Comparison of ENCODE assay signal across 9 mouse cellular contexts in the genomic region with DNA sequence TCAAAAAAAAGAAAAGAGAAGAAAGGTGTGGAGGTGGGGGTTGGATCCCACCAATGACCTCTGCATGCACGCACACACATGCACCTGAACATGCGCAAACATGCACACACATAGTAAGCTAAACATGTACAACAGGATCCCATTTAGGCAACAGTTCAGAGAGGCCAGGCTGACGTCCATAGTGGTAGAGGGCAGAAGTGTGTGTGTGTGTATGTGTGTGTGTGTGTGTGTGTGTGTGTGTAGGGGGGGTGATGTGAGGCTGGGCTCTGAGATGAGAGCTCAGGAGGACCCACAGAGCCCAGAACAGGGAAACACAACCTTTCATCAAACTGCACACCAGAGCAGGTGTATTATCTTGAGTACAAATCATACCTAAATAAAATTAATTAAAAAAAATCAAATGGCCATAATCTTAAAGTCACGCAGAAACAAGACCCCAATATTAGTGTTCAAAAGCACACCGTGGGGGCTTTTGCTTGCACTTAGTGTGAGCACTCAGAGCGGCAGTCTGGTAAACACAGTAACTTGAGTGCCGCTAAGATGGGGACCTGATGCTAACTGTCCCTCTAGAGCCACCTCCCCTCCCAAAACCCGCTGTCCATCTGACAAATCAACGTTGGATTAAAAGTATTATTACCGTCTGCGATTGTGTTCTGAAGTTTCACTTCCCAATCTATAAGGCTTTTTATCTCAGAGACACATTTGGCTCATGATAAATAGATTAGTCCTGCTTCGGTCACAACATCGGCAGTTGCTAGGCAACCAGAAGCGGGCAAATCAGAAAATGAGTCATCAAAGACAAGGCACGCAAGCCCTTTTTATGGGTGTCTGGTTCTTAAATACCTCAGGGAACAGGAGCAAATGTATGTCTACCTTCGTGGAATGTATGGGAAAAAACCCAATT.
DNase-seq lines count a peak whose midpoint lies in the region; ATAC-seq and TF ChIP-seq lines count a peak whose summit lies in the region.
"Had no signal": no experiment of that assay in that cellular context is flagged by ENCODE, and none has a peak within 500 bp of the region (broad histone marks: within the 10 kb centered on the region; RNA-seq: fewer than 3 reads in every experiment).

No protein-coding gene starts in this region.

- no peak overlapping the region for H3K4me3 ChIP-seq in hindbrain, postnatal 0 days (ENCODE audit: low read length)
- H3K4me3 ChIP-seq in midbrain, postnatal 0 days (ENCODE audit: low read depth, low read length) = no peak overlapping the region
- H3K4me3 ChIP-seq: heart, embryonic 13.5 days had no signal

- no peak overlapping the region for H3K27ac ChIP-seq in hindbrain, postnatal 0 days
- H3K27ac ChIP-seq in midbrain, postnatal 0 days (ENCODE audit: low read depth, low read length) = no peak overlapping the region
- H3K27ac ChIP-seq: heart, embryonic 13.5 days had no signal

- peaks cover 6% of the 10 kb centered on the region; the same call in 1 of the 2 replicates for H3K27me3 ChIP-seq in hindbrain, postnatal 0 days (ENCODE audit: insufficient read depth, low read length)
- H3K27me3 ChIP-seq in midbrain, postnatal 0 days (ENCODE audit: insufficient read depth, low read length) = no peaks in the 10 kb centered on the region
- H3K27me3 ChIP-seq: heart, embryonic 13.5 days had no signal

- ATAC-seq in hindbrain, postnatal 0 days = no peak
- no peak for ATAC-seq in midbrain, postnatal 0 days (ENCODE audit: low FRiP score)

- H3K4me1 ChIP-seq in hindbrain, postnatal 0 days (ENCODE audit: insufficient read depth, low read length) = 0 out of 2 replicates have a peak, but pooled peaks cover 4% of the 10 kb centered on the region
- H3K4me1 ChIP-seq in midbrain, postnatal 0 days (ENCODE audit: insufficient read depth, low read length) = 0 out of 2 replicates have a peak, but pooled peaks cover 5% of the 10 kb centered on the region

- TF ChIP-seq CTCF in hindbrain, postnatal 0 days (IDR thresholded peaks at IDR 0.05; ENCODE audit: low read depth) = no peak
- no peak for TF ChIP-seq CTCF in midbrain, postnatal 0 days (IDR thresholded peaks at IDR 0.05)

- H3K9me3 ChIP-seq in hindbrain, postnatal 0 days (ENCODE audit: low read length) = no peaks in the 10 kb centered on the region
- no peaks in the 10 kb centered on the region for H3K9me3 ChIP-seq in midbrain, postnatal 0 days (ENCODE audit: low read length)
- H3K9me3 ChIP-seq: heart, embryonic 13.5 days had no signal

- no peaks in the 10 kb centered on the region for H3K36me3 ChIP-seq in hindbrain, postnatal 0 days (ENCODE audit: insufficient read depth, low read length)
- H3K36me3 ChIP-seq in midbrain, postnatal 0 days (ENCODE audit: insufficient read depth, low read length) = no peaks in the 10 kb centered on the region
- H3K36me3 ChIP-seq: heart, embryonic 13.5 days had no signal

- 42% methylated on average over 16 of the region's 16 CpGs for WGBS in hindbrain, postnatal 0 days
- 28% methylated on average over 16 of the region's 16 CpGs for WGBS in midbrain, postnatal 0 days

- H3K9ac ChIP-seq in hindbrain, postnatal 0 days (replicated peaks; ENCODE audit: low read length) = no peak overlapping the region
- no peak overlapping the region for H3K9ac ChIP-seq in midbrain, postnatal 0 days (replicated peaks; ENCODE audit: low read length, poor library complexity, severe bottlenecking)
- H3K9ac ChIP-seq: heart, embryonic 13.5 days had no signal

- DNase-seq in layer of hippocampus, adult 18-20 months (ENCODE audit: low spot score in 2 of 2) = peak; percentile 44 to 70
- DNase-seq in layer of hippocampus, postnatal 14 days (ENCODE audit: low spot score in 2 of 2) = no peak
- DNase-seq in c-Kit-negative CD71-positive TER-119-positive erythroid progenitor cells, embryonic 14.5 days (ENCODE audit: low read depth, low spot score) = peak; percentile 24
- peak; percentile 72 for DNase-seq in hindbrain, postnatal 0 days (ENCODE audit: low spot score)
- DNase-seq in midbrain, postnatal 0 days (ENCODE audit: low spot score) = peak; percentile 61
- DNase-seq in ovary, postnatal 36 days (ENCODE audit: low spot score) = no peak
- DNase-seq in urinary bladder, postnatal 25 days (ENCODE audit: low spot score) = no peak
- no peak for DNase-seq in heart, adult 18-20 months

- peak overlapping the region; percentile 8; the same call in 1 of the 2 replicates for H3K4me2 ChIP-seq in hindbrain, postnatal 0 days (ENCODE audit: low read depth, low read length)
- H3K4me2 ChIP-seq in midbrain, postnatal 0 days (ENCODE audit: low read depth, low read length, poor library complexity, severe bottlenecking) = peak overlapping the region; percentile 16
- H3K4me2 ChIP-seq: heart, embryonic 13.5 days had no signal

Comparison
In these comparisons a context has a peak if more than half of its experiments do, and no peak if none do; other contexts are left out.
1. DNase-seq: peak in layer of hippocampus, adult 18-20 months (2 of 2), c-Kit-negative CD71-positive TER-119-positive erythroid progenitor cells, embryonic 14.5 days (single experiment), hindbrain, postnatal 0 days (single experiment) and midbrain, postnatal 0 days (single experiment); none in layer of hippocampus, postnatal 14 days (0 of 2), ovary, postnatal 36 days (single experiment), urinary bladder, postnatal 25 days (single experiment) and heart, adult 18-20 months (0 of 2).